Mouse (Mus musculus) neural tube, embryonic 15.5 days (tissue): ENCODE measurements around the gene 1700067K01Rik. TPM values are rescaled to one million over a fixed set of nuclear protein-coding genes. Genes with fewer than 3 reads are reported as not detected.

Source experiments
- ATAC-seq: fragments of 200-750 bp; cut with Nextera tagmentation; 2 replicates; pipeline ENCODE4 v1.8.0; 2017; ENCODE audit warnings: mild to moderate bottlenecking, moderate TSS enrichment, moderate library complexity; ENCODE audit not compliant: low FRiP score
- H3K27ac ChIP-seq: fragments of 300-500 bp; sonication (generic); replicated peaks from 2 replicates; pipeline ENCODE4 v1.5.1; 2015; ENCODE audit warnings: mild to moderate bottlenecking, inconsistent platforms
- H3K27me3 ChIP-seq: fragments of 300-500 bp; sonication (generic); replicated peaks from 2 replicates; pipeline ENCODE4 v1.6.1; 2015; ENCODE audit warnings: inconsistent platforms
- H3K36me3 ChIP-seq: fragments of 300-500 bp; sonication (generic); 2 replicates; pipeline ENCODE4 v1.6.1; 2015; ENCODE audit warnings: inconsistent platforms
- H3K4me1 ChIP-seq: fragments of 300-500 bp; sonication (generic); 2 replicates; pipeline ENCODE4 v1.6.1; 2015; ENCODE audit warnings: inconsistent platforms
- H3K4me2 ChIP-seq: fragments of 300-500 bp; sonication (generic); 2 replicates; pipeline ENCODE4 v1.6.1; 2015; ENCODE audit warnings: inconsistent platforms, mild to moderate bottlenecking, moderate library complexity
- H3K4me3 ChIP-seq: fragments of 300-500 bp; sonication (generic); replicated peaks from 2 replicates; pipeline ENCODE4 v1.5.1; 2015; ENCODE audit warnings: mild to moderate bottlenecking, inconsistent platforms
- H3K9ac ChIP-seq: fragments of 300-500 bp; sonication (generic); replicated peaks from 2 replicates; pipeline ENCODE4 v1.6.1; 2015; ENCODE audit warnings: mild to moderate bottlenecking, inconsistent platforms
- H3K9me3 ChIP-seq: fragments of 300-500 bp; sonication (generic); replicated peaks from 2 replicates; pipeline ENCODE4 v1.6.1; 2016; ENCODE audit warnings: inconsistent platforms
- WGBS: fragments of 180-500 bp; shearing (Covaris S2); methylation state at CpG from one replicate; pipeline ENCODE4 v1.1.7; 2015; ENCODE audit warnings: mixed read lengths; 5-methylcytosine and 5-hydroxymethylcytosine counted together
- polyA plus RNA-seq: library from polyadenylated mRNA; unstranded; fragments of >200 nt; fragmentation: Nextera tagmentation; extraction: Ambion mirVana; gene quantifications from 2 replicates; pipeline ENCODE4 v1.2.1, GENCODE M21; 2015

1700067K01Rik gene
- polyA plus RNA-seq, result 0.82 and 1.2 TPM in 2 replicates

DNA sequence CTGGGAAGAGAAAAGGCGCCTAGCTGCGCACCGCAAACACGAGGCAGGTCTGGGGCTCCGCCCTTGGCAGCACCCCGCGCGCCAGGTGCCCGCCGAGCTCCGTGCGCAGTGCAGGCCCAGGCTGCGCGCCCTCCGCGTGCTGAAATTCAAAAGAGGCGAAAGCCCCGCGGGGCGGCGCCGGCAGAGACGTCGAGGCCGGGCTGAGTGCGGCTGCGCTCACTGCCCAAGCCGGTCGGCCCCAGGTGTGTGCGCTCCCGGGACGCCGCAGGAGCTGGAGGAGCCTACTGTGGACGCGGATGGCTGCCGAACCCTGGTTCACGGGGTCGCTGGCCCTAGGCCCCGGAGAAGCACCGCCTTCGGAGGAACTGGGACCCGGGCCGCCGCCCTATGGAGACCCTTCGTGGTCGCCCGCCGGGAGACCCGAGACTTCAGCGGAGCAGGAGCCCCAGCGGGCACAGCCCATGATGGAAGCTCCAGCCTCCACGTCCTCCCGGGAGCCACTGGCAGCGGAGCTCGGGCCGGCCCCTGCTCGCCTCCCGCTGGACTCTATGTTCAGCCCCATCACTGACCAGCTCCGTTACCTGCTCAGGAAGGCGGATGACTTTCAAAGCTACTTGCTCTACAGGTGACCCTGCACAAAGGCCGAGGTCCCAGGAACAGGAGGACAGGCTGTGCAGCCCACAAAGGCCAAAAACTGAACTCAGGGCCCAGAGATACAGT, at the start of gene 1700067K01Rik:
TSS of gene 1700067K01Rik (plus strand) at position 222 of the 720 bp plus-strand sequence.
- Histone ChIP-seq H3K9me3 (no peaks in the 10 kb centered on the region), H3K27me3 (peaks cover 16% of the 10 kb centered on the region), H3K9ac (no peak within 1 kb of the TSS), H3K27ac (no peak within 1 kb of the TSS), H3K4me3 (no peak within 1 kb of the TSS), H3K36me3 (peaks cover 5% of the 10 kb centered on the region), H3K4me1 (peaks cover 42% of the 10 kb centered on the region), H3K4me2 (peak within 1 kb of the TSS; percentile 13; the same call in 1 of the 2 replicates)
- 23% methylated on average over 61 of the region's 61 CpGs for WGBS
- ATAC-seq, result no peak

GRCm38 (mm10) chr8:83954749-83955105, 46.6 kb upstream of the 1700067K01Rik start:
- no peaks in the 10 kb centered on the region for H3K36me3 ChIP-seq
- peak overlapping the region; percentile 76 for H3K27ac ChIP-seq
- peak overlapping the region; percentile 99 for H3K4me2 ChIP-seq
- ATAC-seq, result no peak; the same call in 1 of the 2 replicates
- WGBS, result 2% methylated on average over 14 of the region's 14 CpGs
- peaks cover 15% of the 10 kb centered on the region for H3K4me1 ChIP-seq
- H3K4me3 ChIP-seq, result peak overlapping the region; percentile 57
- H3K27me3 ChIP-seq, result no peaks in the 10 kb centered on the region
- peak overlapping the region; percentile 58 for H3K9ac ChIP-seq
- no peaks in the 10 kb centered on the region for H3K9me3 ChIP-seq

- Histone ChIP-seq H3K9me3 (no peaks in the 10 kb centered on the region), H3K4me2 (peak within 1 kb of the TSS; percentile 99), H3K36me3 (no peaks in the 10 kb centered on the region), H3K27ac (peak within 1 kb of the TSS; percentile 76), H3K27me3 (no peaks in the 10 kb centered on the region), H3K9ac (peak within 1 kb of the TSS; percentile 58), H3K4me1 (peaks cover 15% of the 10 kb centered on the region), H3K4me3 (peak within 1 kb of the TSS; percentile 57)
- peak; percentile 98 for ATAC-seq
- WGBS, result under 1% methylated on average over 75 of the region's 75 CpGs
Measured at GRCm38 (mm10) chr8:83955106-83955957, 46.0 kb upstream of the 1700067K01Rik start, which contains the start of the genes Gm10644 and Asf1b. Gene Gm10644, minus strand, starts transcription at chr8:83955205. Gene Asf1b, plus strand, starts transcription at chr8:83955507.

GRCm38 (mm10) chr8:83955958-83956218, 45.4 kb upstream of the 1700067K01Rik start:
- H3K4me3 ChIP-seq, result peak overlapping the region; percentile 57
- no peaks in the 10 kb centered on the region for H3K9me3 ChIP-seq
- H3K4me2 ChIP-seq, result peak overlapping the region; percentile 99
- H3K9ac ChIP-seq, result peak overlapping the region; percentile 34
- no peaks in the 10 kb centered on the region for H3K27me3 ChIP-seq
- H3K27ac ChIP-seq, result no peak overlapping the region
- no peaks in the 10 kb centered on the region for H3K36me3 ChIP-seq
- no peak for ATAC-seq
- WGBS, result 0% methylated on average over 15 of the region's 15 CpGs
- H3K4me1 ChIP-seq, result peaks cover 15% of the 10 kb centered on the region

GRCm38 (mm10) chr8:83956789-83957188, 44.5 kb upstream of the 1700067K01Rik start:
- Histone ChIP-seq H3K4me2 (peak overlapping the region; percentile 99), H3K9me3 (no peaks in the 10 kb centered on the region), H3K27ac (no peak overlapping the region), H3K27me3 (no peaks in the 10 kb centered on the region), H3K36me3 (no peaks in the 10 kb centered on the region), H3K9ac (no peak overlapping the region), H3K4me1 (peaks cover 15% of the 10 kb centered on the region), H3K4me3 (no peak overlapping the region)
- no peak for ATAC-seq
- WGBS, result 18% methylated on average over 1 of the region's 1 CpGs

GRCm38 (mm10) chr8:83964015-83964765, 37.1 kb upstream of the 1700067K01Rik start:
- Histone ChIP-seq H3K9me3 (no peaks in the 10 kb centered on the region), H3K4me1 (no peaks in the 10 kb centered on the region), H3K27ac (no peak overlapping the region), H3K4me3 (no peak overlapping the region), H3K36me3 (no peaks in the 10 kb centered on the region), H3K27me3 (no peaks in the 10 kb centered on the region), H3K9ac (no peak overlapping the region), H3K4me2 (no peak overlapping the region)
- 92% methylated on average over 5 of the region's 5 CpGs for WGBS
- ATAC-seq, result no peak

DNA sequence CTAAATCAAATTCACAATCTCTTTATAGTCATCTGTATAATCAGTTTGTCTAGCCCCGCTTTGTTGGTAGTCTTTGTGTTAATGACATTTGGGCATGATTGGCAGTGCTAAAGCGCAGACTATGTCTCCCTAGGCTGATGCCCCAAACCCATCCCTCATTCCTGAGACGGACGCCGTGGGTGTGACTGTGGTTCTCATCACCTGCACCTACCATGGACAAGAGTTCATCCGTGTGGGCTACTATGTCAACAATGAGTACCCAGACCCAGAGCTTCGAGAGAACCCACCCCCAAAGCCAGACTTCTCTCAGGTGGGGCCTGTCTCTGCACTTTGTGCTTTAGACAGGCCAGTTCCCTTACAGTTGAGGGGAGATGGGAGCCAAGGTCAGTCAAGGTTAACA, 33.6 kb upstream of the 1700067K01Rik start:
- no peak for ATAC-seq
- no peaks in the 10 kb centered on the region for H3K36me3 ChIP-seq
- H3K9me3 ChIP-seq, result no peaks in the 10 kb centered on the region
- no peak overlapping the region for H3K4me2 ChIP-seq
- no peak overlapping the region for H3K4me3 ChIP-seq
- WGBS, result 95% methylated on average over 7 of the region's 7 CpGs
- H3K27ac ChIP-seq, result no peak overlapping the region
- H3K4me1 ChIP-seq, result peaks cover 8% of the 10 kb centered on the region
- H3K9ac ChIP-seq, result no peak overlapping the region
- no peaks in the 10 kb centered on the region for H3K27me3 ChIP-seq

DNA sequence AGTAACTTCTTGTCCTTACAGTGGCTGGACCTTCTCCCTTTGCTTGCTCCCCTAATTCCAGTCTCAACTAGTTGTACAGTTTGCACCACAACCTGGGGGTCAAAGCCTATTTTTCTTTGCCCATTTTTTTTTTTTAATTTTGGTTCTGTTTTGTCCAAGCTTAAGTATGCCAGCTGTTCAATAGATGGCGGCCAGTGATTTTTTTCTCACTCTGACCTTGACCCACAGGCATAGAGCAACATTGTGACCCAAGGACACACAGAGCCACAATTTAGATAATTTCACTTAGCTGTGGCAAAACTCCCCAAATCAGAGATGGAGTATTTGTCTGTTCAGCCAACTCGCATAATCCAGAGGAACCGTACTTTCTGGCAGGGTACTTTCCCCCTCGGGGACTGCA, 30.2 kb upstream of the 1700067K01Rik start:
- H3K27ac ChIP-seq, result no peak overlapping the region
- no peaks in the 10 kb centered on the region for H3K27me3 ChIP-seq
- ATAC-seq, result no peak
- H3K4me3 ChIP-seq, result no peak overlapping the region
- H3K4me2 ChIP-seq, result no peak overlapping the region
- H3K9ac ChIP-seq, result no peak overlapping the region
- peaks cover 25% of the 10 kb centered on the region for H3K4me1 ChIP-seq
- 93% methylated on average over 4 of the region's 4 CpGs for WGBS
- no peaks in the 10 kb centered on the region for H3K36me3 ChIP-seq
- no peaks in the 10 kb centered on the region for H3K9me3 ChIP-seq

- peaks cover 28% of the 10 kb centered on the region for H3K4me1 ChIP-seq
- 71% methylated on average over 6 of the region's 6 CpGs for WGBS
- no peak for ATAC-seq
- H3K36me3 ChIP-seq, result no peaks in the 10 kb centered on the region
- H3K9ac ChIP-seq, result peak overlapping the region; percentile 84
- H3K9me3 ChIP-seq, result no peaks in the 10 kb centered on the region
- no peak overlapping the region; the same call in 1 of the 2 replicates for H3K27ac ChIP-seq
- peak overlapping the region; percentile 93 for H3K4me3 ChIP-seq
- H3K4me2 ChIP-seq, result peak overlapping the region; percentile 73
- H3K27me3 ChIP-seq, result no peaks in the 10 kb centered on the region
Measured at GRCm38 (mm10) chr8:83971661-83972060, 29.6 kb upstream of the 1700067K01Rik start.

- no peaks in the 10 kb centered on the region for H3K36me3 ChIP-seq
- H3K27me3 ChIP-seq, result no peaks in the 10 kb centered on the region
- H3K9ac ChIP-seq, result peak within 1 kb of the TSS; percentile 98
- H3K9me3 ChIP-seq, result no peaks in the 10 kb centered on the region
- peaks cover 36% of the 10 kb centered on the region for H3K4me1 ChIP-seq
- peak within 1 kb of the TSS; percentile 93 for H3K4me3 ChIP-seq
- peak; percentile 99 for ATAC-seq
- peak within 1 kb of the TSS; percentile 89 for H3K27ac ChIP-seq
- under 1% methylated on average over 69 of the region's 94 CpGs for WGBS
- H3K4me2 ChIP-seq, result peak within 1 kb of the TSS; percentile 93
Measured at GRCm38 (mm10) chr8:83972150-83973120, 28.9 kb upstream of the 1700067K01Rik start, which contains the start of gene Prkaca. Gene Prkaca, plus strand, starts transcription at chr8:83972993.
